Mouse (Mus musculus): ENCODE results near the gene Tesk2. TPM values are rescaled to one million over a fixed set of nuclear protein-coding genes. Genes with fewer than 3 reads are reported as not detected.

The Tesk2 gene
- polyA plus RNA-seq, 1 experiment from 2014 or later, result 2.0 TPM

GRCm38 (mm10) chr4:116729532-116729931 is 8.8 kb downstream of the Tesk2 start:
- ATAC-seq, result no peak
- Histone ChIP-seq H3K27me3 (ENCODE audit: control insufficient read depth, insufficient read depth, low read depth, low read length) (no peaks in the 10 kb centered on the region), H3K27ac (ENCODE audit: low read length) (no peak overlapping the region), H3K9me3 (replicated peaks; ENCODE audit: control insufficient read depth, low read length, poor library complexity, severe bottlenecking) (no peaks in the 10 kb centered on the region), H3K9ac (ENCODE audit: low read depth, low read length) (no peak overlapping the region), H3K4me3 (ENCODE audit: low read depth, low read length) (no peak overlapping the region), H3K36me3 (ENCODE audit: control insufficient read depth, insufficient read depth, low read length) (no peaks in the 10 kb centered on the region), H3K4me1 (ENCODE audit: control insufficient read depth, insufficient read depth, low read length) (no peaks in the 10 kb centered on the region), H3K4me2 (ENCODE audit: low read length) (no peak overlapping the region)
- 96% methylated on average over 3 of the region's 3 CpGs for WGBS

- no peaks in the 10 kb centered on the region for H3K27me3 ChIP-seq (ENCODE audit: control insufficient read depth, insufficient read depth, low read depth, low read length)
- H3K4me1 ChIP-seq (ENCODE audit: control insufficient read depth, insufficient read depth, low read length), result no peaks in the 10 kb centered on the region
- ATAC-seq, result no peak
- 89% methylated on average over 9 of the region's 9 CpGs for WGBS
- no peak overlapping the region for H3K27ac ChIP-seq (ENCODE audit: low read length)
- no peak overlapping the region for H3K4me2 ChIP-seq (ENCODE audit: low read length)
- H3K9ac ChIP-seq (ENCODE audit: low read depth, low read length), result no peak overlapping the region
- no peaks in the 10 kb centered on the region for H3K9me3 ChIP-seq (replicated peaks; ENCODE audit: control insufficient read depth, low read length, poor library complexity, severe bottlenecking)
- H3K36me3 ChIP-seq (ENCODE audit: control insufficient read depth, insufficient read depth, low read length), result no peaks in the 10 kb centered on the region
- H3K4me3 ChIP-seq (ENCODE audit: low read depth, low read length), result no peak overlapping the region
Observed at GRCm38 (mm10) chr4:116731077-116731476, 10.3 kb downstream of the Tesk2 start.

- Histone ChIP-seq H3K9me3 (replicated peaks; ENCODE audit: control insufficient read depth, low read length, poor library complexity, severe bottlenecking) (no peaks in the 10 kb centered on the region), H3K27me3 (ENCODE audit: control insufficient read depth, insufficient read depth, low read depth, low read length) (no peaks in the 10 kb centered on the region), H3K9ac (ENCODE audit: low read depth, low read length) (no peak overlapping the region), H3K4me3 (ENCODE audit: low read depth, low read length) (no peak overlapping the region), H3K27ac (ENCODE audit: low read length) (no peak overlapping the region), H3K4me2 (ENCODE audit: low read length) (no peak overlapping the region), H3K36me3 (ENCODE audit: control insufficient read depth, insufficient read depth, low read length) (no peaks in the 10 kb centered on the region), H3K4me1 (ENCODE audit: control insufficient read depth, insufficient read depth, low read length) (no peaks in the 10 kb centered on the region)
- ATAC-seq, result no peak
- WGBS, result 83% methylated on average over 5 of the region's 5 CpGs
Observed at GRCm38 (mm10) chr4:116732355-116732754, 11.6 kb downstream of the Tesk2 start.

GRCm38 (mm10) chr4:116734996-116735395 is 14.2 kb downstream of the Tesk2 start:
- H3K4me2 ChIP-seq (ENCODE audit: low read length), result no peak overlapping the region
- H3K4me3 ChIP-seq (ENCODE audit: low read depth, low read length), result no peak overlapping the region
- H3K9me3 ChIP-seq (replicated peaks; ENCODE audit: control insufficient read depth, low read length, poor library complexity, severe bottlenecking), result no peaks in the 10 kb centered on the region
- no peak overlapping the region for H3K27ac ChIP-seq (ENCODE audit: low read length)
- no peaks in the 10 kb centered on the region for H3K27me3 ChIP-seq (ENCODE audit: control insufficient read depth, insufficient read depth, low read depth, low read length)
- H3K9ac ChIP-seq (ENCODE audit: low read depth, low read length), result no peak overlapping the region
- ATAC-seq, result no peak
- 87% methylated on average over 2 of the region's 2 CpGs for WGBS
- no peaks in the 10 kb centered on the region for H3K4me1 ChIP-seq (ENCODE audit: control insufficient read depth, insufficient read depth, low read length)
- no peaks in the 10 kb centered on the region for H3K36me3 ChIP-seq (ENCODE audit: control insufficient read depth, insufficient read depth, low read length)

GRCm38 (mm10) chr4:116738972-116739751 is 18.4 kb downstream of the Tesk2 start:
- Histone ChIP-seq H3K27me3 (ENCODE audit: control insufficient read depth, insufficient read depth, low read depth, low read length) (no peaks in the 10 kb centered on the region), H3K4me2 (ENCODE audit: low read length) (no peak overlapping the region), H3K9ac (ENCODE audit: low read depth, low read length) (no peak overlapping the region), H3K4me1 (ENCODE audit: control insufficient read depth, insufficient read depth, low read length) (no peaks in the 10 kb centered on the region), H3K36me3 (ENCODE audit: control insufficient read depth, insufficient read depth, low read length) (no peaks in the 10 kb centered on the region), H3K9me3 (replicated peaks; ENCODE audit: control insufficient read depth, low read length, poor library complexity, severe bottlenecking) (no peaks in the 10 kb centered on the region), H3K27ac (ENCODE audit: low read length) (no peak overlapping the region), H3K4me3 (ENCODE audit: low read depth, low read length) (no peak overlapping the region)
- 89% methylated on average over 9 of the region's 9 CpGs for WGBS
- ATAC-seq, result no peak

GRCm38 (mm10) chr4:116749750-116750149 is 29.0 kb downstream of the Tesk2 start:
- H3K9me3 ChIP-seq (replicated peaks; ENCODE audit: control insufficient read depth, low read length, poor library complexity, severe bottlenecking), result no peaks in the 10 kb centered on the region
- no peak for ATAC-seq
- no peaks in the 10 kb centered on the region for H3K4me1 ChIP-seq (ENCODE audit: control insufficient read depth, insufficient read depth, low read length)
- no peak overlapping the region for H3K9ac ChIP-seq (ENCODE audit: low read depth, low read length)
- 83% methylated on average over 2 of the region's 2 CpGs for WGBS
- no peaks in the 10 kb centered on the region for H3K36me3 ChIP-seq (ENCODE audit: control insufficient read depth, insufficient read depth, low read length)
- H3K27ac ChIP-seq (ENCODE audit: low read length), result no peak overlapping the region
- no peak overlapping the region for H3K4me3 ChIP-seq (ENCODE audit: low read depth, low read length)
- H3K27me3 ChIP-seq (ENCODE audit: control insufficient read depth, insufficient read depth, low read depth, low read length), result no peaks in the 10 kb centered on the region
- H3K4me2 ChIP-seq (ENCODE audit: low read length), result no peak overlapping the region

GRCm38 (mm10) chr4:116761914-116762313 is 41.2 kb downstream of the Tesk2 start:
- Histone ChIP-seq H3K9ac (ENCODE audit: low read depth, low read length) (no peak overlapping the region), H3K27ac (ENCODE audit: low read length) (no peak overlapping the region), H3K27me3 (ENCODE audit: control insufficient read depth, insufficient read depth, low read depth, low read length) (no peaks in the 10 kb centered on the region), H3K4me2 (ENCODE audit: low read length) (no peak overlapping the region), H3K9me3 (replicated peaks; ENCODE audit: control insufficient read depth, low read length, poor library complexity, severe bottlenecking) (no peaks in the 10 kb centered on the region), H3K4me3 (ENCODE audit: low read depth, low read length) (no peak overlapping the region), H3K4me1 (ENCODE audit: control insufficient read depth, insufficient read depth, low read length) (no peaks in the 10 kb centered on the region), H3K36me3 (ENCODE audit: control insufficient read depth, insufficient read depth, low read length) (no peaks in the 10 kb centered on the region)
- ATAC-seq, result no peak
- WGBS, result 99% methylated on average over 2 of the region's 2 CpGs

GRCm38 (mm10) chr4:116764001-116764400 is 43.3 kb downstream of the Tesk2 start:
- 91% methylated on average over 5 of the region's 5 CpGs for WGBS
- Histone ChIP-seq H3K9me3 (replicated peaks; ENCODE audit: control insufficient read depth, low read length, poor library complexity, severe bottlenecking) (no peaks in the 10 kb centered on the region), H3K4me1 (ENCODE audit: control insufficient read depth, insufficient read depth, low read length) (no peaks in the 10 kb centered on the region), H3K4me2 (ENCODE audit: low read length) (no peak overlapping the region), H3K27ac (ENCODE audit: low read length) (no peak overlapping the region), H3K27me3 (ENCODE audit: control insufficient read depth, insufficient read depth, low read depth, low read length) (no peaks in the 10 kb centered on the region), H3K36me3 (ENCODE audit: control insufficient read depth, insufficient read depth, low read length) (no peaks in the 10 kb centered on the region), H3K4me3 (ENCODE audit: low read depth, low read length) (no peak overlapping the region), H3K9ac (ENCODE audit: low read depth, low read length) (no peak overlapping the region)
- no peak for ATAC-seq

GRCm38 (mm10) chr4:116768510-116768909 is 47.8 kb downstream of the Tesk2 start:
- Histone ChIP-seq H3K9me3 (replicated peaks; ENCODE audit: control insufficient read depth, low read length, poor library complexity, severe bottlenecking) (no peaks in the 10 kb centered on the region), H3K4me3 (ENCODE audit: low read depth, low read length) (no peak overlapping the region), H3K27ac (ENCODE audit: low read length) (no peak overlapping the region), H3K4me1 (ENCODE audit: control insufficient read depth, insufficient read depth, low read length) (no peaks in the 10 kb centered on the region), H3K9ac (ENCODE audit: low read depth, low read length) (no peak overlapping the region), H3K27me3 (ENCODE audit: control insufficient read depth, insufficient read depth, low read depth, low read length) (no peaks in the 10 kb centered on the region), H3K4me2 (ENCODE audit: low read length) (no peak overlapping the region), H3K36me3 (ENCODE audit: control insufficient read depth, insufficient read depth, low read length) (no peaks in the 10 kb centered on the region)
- WGBS, result 90% methylated on average over 5 of the region's 5 CpGs
- ATAC-seq, result no peak

Measured in midbrain, embryonic 16.5 days (tissue).